Mouse (Mus musculus) megakaryocyte, embryonic 14.5 days (primary cell): ENCODE measurements at regions not wholly inside any gene's neighbourhood (a gene's known extent, or its start where the extent isn't known, plus 50 kb on each side); places are given as distances from the start of the nearest gene placed in this dataset.

Source experiments
- H3K27me3 ChIP-seq: replicated peaks from 2 replicates; pipeline ENCODE3; 2012; ENCODE audit warnings: inconsistent platforms
- H3K36me3 ChIP-seq: replicated peaks from 2 replicates; pipeline ENCODE3; 2012; ENCODE audit warnings: low read length, inconsistent platforms, mixed read lengths
- H3K4me1 ChIP-seq: 2 replicates; pipeline ENCODE4 v1.6.1; 2012; ENCODE audit warnings: inconsistent platforms
- H3K4me3 ChIP-seq: replicated peaks from 2 replicates; pipeline ENCODE3; 2012; ENCODE audit warnings: moderate library complexity, mild to moderate bottlenecking, inconsistent platforms
- H3K9me3 ChIP-seq: 2 replicates; pipeline ENCODE4 v1.6.1; 2012; ENCODE audit warnings: inconsistent platforms
- FLI1 ChIP-seq: IDR thresholded peaks from 2 replicates; pipeline ENCODE4 v1.6.1; 2012; ENCODE audit warnings: low read length, inconsistent platforms, mixed read lengths
- GATA1 ChIP-seq: IDR thresholded peaks from 3 replicates; pipeline ENCODE4 v1.6.1; 2012; ENCODE audit warnings: mixed read lengths, low read length, inconsistent platforms, borderline replicate concordance

GRCm38 (mm10) chr4:31872985-31873983 lies 90.6 kb upstream of the Map3k7 start:
- TF ChIP-seq GATA1: no peak
- TF ChIP-seq FLI1: no peak
- Histone ChIP-seq H3K4me1 (no peaks in the 10 kb centered on the region), H3K4me3 (no peak overlapping the region)

GRCm38 (mm10) chr4:31877389-31877788 lies 86.5 kb upstream of the Map3k7 start:
- Histone ChIP-seq H3K4me3 (no peak overlapping the region), H3K9me3 (0 out of 2 replicates have a peak, but pooled peaks cover 2% of the 10 kb centered on the region), H3K27me3 (no peaks in the 10 kb centered on the region), H3K36me3 (no peaks in the 10 kb centered on the region), H3K4me1 (no peaks in the 10 kb centered on the region)
- TF ChIP-seq FLI1: no peak
- TF ChIP-seq GATA1: no peak

More at GRCm38 (mm10) chr4:31872985-31873983, 90.6 kb upstream of the Map3k7 start:
- no peaks in the 10 kb centered on the region for H3K36me3 ChIP-seq
- H3K27me3 ChIP-seq: no peaks in the 10 kb centered on the region
- 0 out of 2 replicates have a peak, but pooled peaks cover 2% of the 10 kb centered on the region for H3K9me3 ChIP-seq

GRCm38 (mm10) chr4:31878493-31879191 lies 85.3 kb upstream of the Map3k7 start:
- Histone ChIP-seq H3K36me3 (no peaks in the 10 kb centered on the region), H3K4me3 (no peak overlapping the region), H3K27me3 (no peaks in the 10 kb centered on the region), H3K9me3 (0 out of 2 replicates have a peak, but pooled peaks cover 2% of the 10 kb centered on the region), H3K4me1 (no peaks in the 10 kb centered on the region)
- no peak for TF ChIP-seq GATA1
- no peak for TF ChIP-seq FLI1

GRCm38 (mm10) chr4:31879192-31879585 lies 84.7 kb upstream of the Map3k7 start:
- H3K9me3 ChIP-seq: 0 out of 2 replicates have a peak, but pooled peaks cover 2% of the 10 kb centered on the region
- H3K4me3 ChIP-seq: no peak overlapping the region
- no peaks in the 10 kb centered on the region for H3K4me1 ChIP-seq
- TF ChIP-seq GATA1 (no peak), FLI1 (no peak)
- no peaks in the 10 kb centered on the region for H3K27me3 ChIP-seq
- no peaks in the 10 kb centered on the region for H3K36me3 ChIP-seq

GRCm38 (mm10) chr4:31880213-31880612 lies 83.7 kb upstream of the Map3k7 start:
- Histone ChIP-seq H3K27me3 (no peaks in the 10 kb centered on the region), H3K36me3 (no peaks in the 10 kb centered on the region), H3K4me3 (no peak overlapping the region), H3K9me3 (0 out of 2 replicates have a peak, but pooled peaks cover 2% of the 10 kb centered on the region), H3K4me1 (no peaks in the 10 kb centered on the region)
- TF ChIP-seq FLI1 (no peak), GATA1 (no peak)

- H3K4me3 ChIP-seq: no peak overlapping the region
- no peaks in the 10 kb centered on the region for H3K4me1 ChIP-seq
- TF ChIP-seq GATA1 (no peak), FLI1 (no peak)
- no peaks in the 10 kb centered on the region for H3K27me3 ChIP-seq
- peaks cover 4% of the 10 kb centered on the region; the same call in 1 of the 2 replicates for H3K9me3 ChIP-seq
- H3K36me3 ChIP-seq: no peaks in the 10 kb centered on the region
These were observed 74.2 kb upstream of the Map3k7 start for GRCm38 (mm10) chr4:31889673-31890072.

- TF ChIP-seq GATA1 (no peak), FLI1 (no peak)
- H3K4me3 ChIP-seq: no peak overlapping the region
- no peaks in the 10 kb centered on the region for H3K27me3 ChIP-seq
- 0 out of 2 replicates have a peak, but pooled peaks cover 3% of the 10 kb centered on the region for H3K9me3 ChIP-seq
- no peaks in the 10 kb centered on the region for H3K36me3 ChIP-seq
- H3K4me1 ChIP-seq: no peaks in the 10 kb centered on the region
These were observed 54.7 kb upstream of the Map3k7 start for GRCm38 (mm10) chr4:31909086-31909673.
